Mouse (Mus musculus) induced T-regulatory cell, adult 2 months (primary cell): ENCODE measurements around the gene Gps2.

ENCODE experiments used
- DNase-seq: peaks from one replicate; pipeline ENCODE4 v3.0.0-alpha.2; 2012; ENCODE audit warnings: low read depth

Gene Gps2

GRCm38 (mm10) chr11:69886907-69887635 lies 26.6 kb upstream of the Gps2 start:
- peak; percentile 32 for DNase-seq

DNA sequence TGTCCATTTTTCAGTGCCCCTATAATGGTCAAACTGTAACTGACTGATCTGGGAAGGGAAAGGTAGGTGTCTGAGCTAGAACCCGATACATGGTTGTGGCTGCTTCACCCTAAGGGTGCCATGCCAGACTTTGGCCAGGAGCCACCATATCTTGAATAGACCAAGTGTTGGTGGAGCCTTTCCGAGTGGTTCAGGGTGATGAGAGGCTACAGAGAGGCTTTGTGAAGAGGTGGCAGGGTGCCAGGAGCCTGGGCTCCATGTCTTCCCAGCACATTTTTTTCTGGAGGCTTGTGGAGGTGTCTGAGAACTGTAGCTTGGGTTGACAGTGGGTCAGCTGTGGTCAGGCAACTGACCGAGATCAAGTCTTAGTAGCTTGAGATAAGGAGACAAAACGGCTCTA lies 22.2 kb upstream of the Gps2 start:
- DNase-seq = no peak

DNA sequence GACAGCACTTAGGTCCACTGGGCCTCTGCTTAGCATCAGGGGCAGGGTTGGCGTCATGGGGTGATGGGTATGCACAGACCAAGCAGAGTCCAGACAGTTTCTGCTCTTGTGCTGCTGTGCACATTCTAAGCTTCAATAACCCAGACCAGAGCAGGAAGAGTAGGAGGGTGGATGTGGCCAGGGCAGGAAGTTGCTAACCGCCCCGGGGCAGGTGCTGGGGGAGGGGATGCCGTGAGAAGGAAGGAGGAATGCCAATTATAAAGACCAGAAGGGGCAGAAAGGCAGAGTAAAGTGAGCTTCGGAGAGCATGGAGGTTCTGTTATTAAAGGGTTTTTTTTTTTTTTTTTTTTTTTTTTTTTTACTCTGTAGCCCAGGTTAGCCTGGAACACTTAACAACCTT lies 19.0 kb upstream of the Gps2 start:
- peak; percentile 91 for DNase-seq

DNA sequence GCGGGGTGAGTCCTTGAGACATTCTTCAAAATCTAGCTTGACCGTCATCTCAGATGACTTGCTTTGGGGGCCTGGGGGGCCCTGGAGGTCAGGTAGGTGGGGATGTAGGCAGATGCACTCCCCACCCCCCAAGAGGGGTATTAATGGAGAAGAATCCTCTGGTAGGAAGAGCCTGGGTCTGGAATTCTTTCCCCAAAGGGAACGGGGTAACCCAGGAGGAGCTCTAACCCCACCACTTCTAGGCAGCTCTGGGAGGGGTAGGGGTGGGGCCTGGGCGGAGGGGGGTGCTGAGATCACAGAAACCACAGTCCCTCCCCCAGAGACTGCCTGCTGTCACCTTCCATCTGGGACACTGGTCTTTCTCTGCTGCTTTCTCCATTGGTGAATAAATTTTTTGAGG lies 18.4 kb upstream of the Gps2 start, which contains the start of gene Acap1:
Gene Acap1, minus strand, starts transcription at position 249 of the 400 bp plus-strand sequence.
- DNase-seq = peak; percentile 88

- DNase-seq = no peak
Measured at GRCm38 (mm10) chr11:69899870-69900269, 13.8 kb upstream of the Gps2 start.

GRCm38 (mm10) chr11:69900471-69901405 lies 12.9 kb upstream of the Gps2 start, which contains the start of the genes 2810408A11Rik and Neurl4:
TSS of gene 2810408A11Rik (minus strand) at chr11:69900987.
TSS of gene Neurl4 (plus strand) at chr11:69901072.
- peak; percentile 98 for DNase-seq

DNA sequence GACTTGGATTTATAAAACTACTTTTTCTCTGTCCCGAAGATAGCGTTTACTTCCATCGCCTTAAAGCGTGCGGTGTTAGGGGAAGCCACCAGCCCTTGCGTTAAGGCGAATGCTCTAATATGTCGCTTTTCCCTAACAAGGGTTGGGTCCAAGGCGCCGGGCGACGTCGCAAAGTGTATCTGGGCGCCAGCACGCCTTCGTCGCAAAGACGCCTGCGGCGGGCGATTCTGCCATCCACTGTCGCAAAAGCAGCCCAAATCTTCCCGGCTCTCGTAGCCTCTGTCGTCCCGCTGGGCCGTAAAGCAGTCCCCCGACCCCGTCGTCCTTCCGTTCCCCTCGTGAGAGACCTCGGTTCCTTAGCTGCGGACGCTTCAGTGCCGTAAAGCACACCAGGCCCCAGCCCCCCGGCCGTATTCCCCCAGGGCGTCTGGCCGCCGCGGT lies 12.3 kb upstream of the Gps2 start:
- peak; percentile 94 for DNase-seq

- DNase-seq = no peak
Measured at GRCm38 (mm10) chr11:69901993-69902392, 11.7 kb upstream of the Gps2 start.

- DNase-seq = no peak
Measured at GRCm38 (mm10) chr11:69902972-69903371, 10.7 kb upstream of the Gps2 start.

DNA sequence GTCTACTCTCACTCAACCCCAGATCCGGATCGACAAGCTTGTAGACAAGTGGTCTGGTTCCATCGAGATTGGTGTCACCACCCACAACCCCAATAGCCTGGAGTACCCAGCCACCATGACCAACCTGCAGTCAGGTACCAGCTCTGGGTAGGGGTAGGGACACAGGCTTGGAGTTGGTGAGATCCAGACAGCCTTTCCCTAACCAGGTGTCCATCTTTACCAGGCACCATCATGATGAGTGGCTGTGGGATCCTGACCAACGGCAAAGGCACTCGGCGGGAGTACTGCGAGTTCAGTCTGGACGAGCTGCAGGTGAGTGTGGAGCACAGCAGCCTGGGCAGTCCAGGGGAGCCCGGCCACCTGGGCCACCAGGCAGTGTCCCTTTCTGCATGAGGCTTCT lies 9.4 kb upstream of the Gps2 start:
- no peak for DNase-seq

GRCm38 (mm10) chr11:69908645-69909044 lies 5.0 kb upstream of the Gps2 start:
- no peak for DNase-seq

DNA sequence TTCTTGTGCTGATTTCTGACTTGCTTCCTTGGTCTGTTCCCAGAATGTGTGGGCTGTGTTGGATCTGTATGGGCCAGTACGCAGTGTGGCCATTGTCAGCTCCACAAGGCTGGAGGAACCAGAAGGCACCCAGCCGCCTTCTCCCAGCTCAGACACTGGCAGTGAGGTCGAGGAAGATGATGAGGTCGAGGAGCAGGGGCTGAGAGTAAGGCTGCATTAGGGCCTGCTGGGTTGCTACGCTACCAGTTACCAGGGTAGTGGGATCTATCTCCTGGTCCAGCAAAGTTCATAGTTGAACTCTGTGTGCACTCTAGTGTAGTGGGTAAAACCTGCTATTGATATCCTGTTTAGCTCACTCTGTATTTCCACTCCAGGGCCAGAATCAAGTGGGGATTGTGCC lies 4.5 kb upstream of the Gps2 start:
- no peak for DNase-seq

GRCm38 (mm10) chr11:69910177-69910576 lies 3.5 kb upstream of the Gps2 start:
- no peak for DNase-seq

- no peak for DNase-seq
Measured at GRCm38 (mm10) chr11:69910781-69911560, 2.7 kb upstream of the Gps2 start.

GRCm38 (mm10) chr11:69911701-69912100 lies 2.0 kb upstream of the Gps2 start:
- DNase-seq = no peak

- no peak for DNase-seq
Measured at GRCm38 (mm10) chr11:69912716-69913530, 765 bp upstream of the Gps2 start.

DNA sequence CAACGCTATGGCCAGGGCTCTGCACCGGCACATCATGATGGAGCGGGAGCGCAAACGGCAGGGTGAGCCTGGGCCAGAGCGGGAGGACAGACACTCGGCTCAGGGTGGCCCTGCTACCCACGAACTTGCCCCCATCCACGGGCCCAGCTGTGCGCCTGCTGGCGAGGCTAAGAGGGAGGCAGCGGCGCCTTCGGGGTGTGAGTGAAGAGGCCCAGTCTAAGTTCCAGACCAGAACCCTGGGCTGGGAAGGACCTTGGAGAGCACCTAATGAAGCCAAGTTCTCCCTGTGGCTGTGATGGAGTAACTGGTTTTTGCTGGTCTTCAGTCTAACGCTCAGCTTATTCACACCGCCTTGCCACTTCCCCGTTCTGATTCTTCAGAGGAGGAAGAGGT lies 680 bp downstream of the Gps2 start:
- peak; percentile 68 for DNase-seq

DNA sequence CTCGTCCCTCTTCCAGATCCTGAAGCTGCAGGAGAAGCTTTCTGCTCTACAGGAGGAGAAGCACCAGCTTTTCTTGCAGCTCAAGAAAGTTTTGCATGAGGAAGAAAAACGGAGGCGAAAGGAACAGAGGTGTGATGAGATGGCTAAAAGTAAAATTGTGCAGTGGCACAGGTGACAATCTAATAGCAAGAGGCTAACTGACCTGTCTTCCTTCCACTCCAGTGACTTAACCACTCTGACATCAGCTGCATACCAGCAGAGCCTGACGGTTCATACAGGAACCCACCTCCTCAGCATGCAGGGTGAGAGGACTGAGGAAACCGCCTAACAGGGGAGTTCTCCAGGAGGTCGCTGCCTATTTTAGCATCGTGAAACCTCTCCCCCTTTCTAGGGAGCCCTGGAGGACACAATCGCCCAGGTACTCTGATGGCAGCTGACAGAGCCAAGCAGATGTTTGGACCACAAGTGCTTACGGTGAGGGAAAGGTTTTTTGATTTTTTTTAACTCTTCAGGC lies 1.3 kb downstream of the Gps2 start:
- no peak for DNase-seq

- DNase-seq = peak; percentile 48
Measured at GRCm38 (mm10) chr11:69915667-69916627, 2.3 kb downstream of the Gps2 start.
